Mouse (Mus musculus) retina, postnatal 1 day (tissue): ENCODE measurements at regions not wholly inside any gene's neighbourhood (a gene's known extent, or its start where the extent isn't known, plus 50 kb on each side); places are given as distances from the start of the nearest gene placed in this dataset.

Source experiments
- DNase-seq: peaks from one replicate; pipeline ENCODE4 v3.0.0-alpha.2; 2012

DNA sequence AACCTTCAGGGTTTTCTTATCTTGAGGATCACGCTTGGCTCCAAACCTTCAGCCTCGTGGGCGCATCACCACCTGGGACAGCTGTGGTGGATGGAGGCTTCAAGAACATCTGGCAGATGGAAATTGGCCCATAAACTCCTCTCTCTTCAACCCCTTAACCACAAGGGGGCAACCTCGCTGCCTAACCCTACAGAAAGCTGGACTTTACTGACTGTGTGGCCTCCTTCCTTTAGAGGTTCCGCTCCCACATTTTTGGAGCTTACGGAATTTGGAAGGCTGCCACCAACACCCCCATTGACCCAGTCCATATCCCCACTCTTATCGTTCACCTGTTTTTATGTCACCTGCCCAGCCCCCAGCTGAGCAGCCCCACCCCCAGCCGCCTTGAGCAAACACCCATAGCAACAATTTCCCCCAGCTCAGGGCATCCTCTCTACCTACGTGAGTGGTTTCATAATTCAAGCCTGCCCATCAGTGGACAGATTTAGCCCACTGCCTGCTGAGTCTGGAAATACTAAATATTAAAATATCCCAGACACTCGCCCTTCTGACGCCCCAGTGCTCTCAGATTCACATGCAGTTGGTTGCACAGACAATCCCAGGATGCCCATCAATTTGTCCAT is 167.0 kb upstream of the Slc22a22 start:
- DNase-seq, result peak; percentile 70

DNA sequence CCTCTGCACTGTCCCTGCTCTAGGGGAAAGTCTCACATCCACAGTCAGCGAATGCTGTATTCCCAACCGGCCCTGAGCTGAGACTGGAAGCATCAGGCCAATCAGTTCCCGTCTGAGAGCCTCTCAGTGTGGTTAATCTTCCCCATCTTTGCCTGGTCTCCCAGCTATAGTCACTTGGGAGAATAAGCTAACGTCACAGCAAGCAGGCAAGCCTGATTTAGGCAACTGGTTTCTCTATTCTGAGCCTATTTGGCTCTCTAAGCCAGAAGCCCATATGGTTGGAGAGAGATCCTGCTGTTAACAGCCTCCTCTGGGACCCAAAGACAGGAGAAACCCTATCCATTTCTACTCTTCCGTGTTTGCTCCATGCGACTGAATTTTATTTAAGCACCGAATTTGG is 161.7 kb upstream of the Slc22a22 start:
- DNase-seq, result no peak

DNA sequence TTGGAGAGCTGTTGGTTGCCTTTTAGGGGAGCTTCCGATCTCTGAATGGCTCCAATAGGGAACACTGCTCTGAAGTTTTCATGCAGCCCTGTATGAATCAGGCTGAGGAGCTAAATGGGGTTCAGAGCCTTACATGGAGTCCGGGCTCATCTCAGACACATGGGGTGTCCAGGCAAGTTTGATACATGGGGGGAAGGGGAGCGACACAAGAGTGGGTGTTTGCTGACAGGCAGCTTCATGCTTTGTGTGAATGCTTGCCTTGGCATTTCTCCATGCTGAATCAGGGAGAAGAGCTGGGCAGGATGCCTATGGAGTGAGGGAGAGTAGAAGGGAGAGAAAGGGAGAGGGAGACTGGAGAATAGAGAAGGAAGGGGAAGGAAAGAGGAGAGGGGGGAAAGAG is 155.6 kb upstream of the Slc22a22 start:
- DNase-seq, result no peak

DNA sequence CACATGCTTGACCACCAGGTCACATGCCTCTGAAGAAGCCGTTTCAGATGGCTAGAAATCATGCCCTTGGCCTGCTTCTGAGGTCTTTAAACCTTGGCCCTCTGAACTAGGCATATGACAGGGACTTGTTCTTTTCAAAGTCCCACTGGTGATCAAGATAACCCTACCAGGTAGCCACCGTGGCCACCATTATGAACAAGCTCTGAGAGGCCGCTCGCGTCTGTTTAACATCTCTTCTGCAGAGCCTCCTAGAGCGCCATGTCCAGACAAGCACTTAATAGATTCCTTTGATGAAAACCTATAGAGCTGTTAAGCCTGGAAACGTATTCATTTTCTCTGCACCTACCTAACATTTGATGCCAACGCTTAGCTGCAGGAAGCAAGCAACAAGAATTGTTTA is 155.1 kb upstream of the Slc22a22 start:
- DNase-seq, result no peak

DNA sequence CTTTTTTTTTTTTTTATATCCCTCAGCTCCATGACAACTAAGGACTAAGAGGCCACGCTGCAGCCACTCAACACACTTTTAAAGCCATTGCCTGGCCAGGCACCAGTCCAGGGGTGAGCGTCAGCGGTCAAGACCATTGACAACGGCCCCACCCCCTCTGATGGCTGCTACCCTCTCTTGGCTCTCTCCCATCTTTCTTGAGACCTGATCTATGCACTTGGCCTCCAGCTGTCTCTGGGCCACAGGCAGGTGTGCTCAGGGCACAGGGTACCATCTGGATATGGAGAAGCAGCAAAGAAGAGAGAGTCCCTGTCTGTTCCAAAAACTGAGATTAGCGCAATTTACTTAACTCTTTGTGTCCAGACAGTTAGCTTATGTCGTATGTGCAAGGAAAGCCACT is 141.0 kb upstream of the Slc22a22 start:
- DNase-seq, result no peak

DNA sequence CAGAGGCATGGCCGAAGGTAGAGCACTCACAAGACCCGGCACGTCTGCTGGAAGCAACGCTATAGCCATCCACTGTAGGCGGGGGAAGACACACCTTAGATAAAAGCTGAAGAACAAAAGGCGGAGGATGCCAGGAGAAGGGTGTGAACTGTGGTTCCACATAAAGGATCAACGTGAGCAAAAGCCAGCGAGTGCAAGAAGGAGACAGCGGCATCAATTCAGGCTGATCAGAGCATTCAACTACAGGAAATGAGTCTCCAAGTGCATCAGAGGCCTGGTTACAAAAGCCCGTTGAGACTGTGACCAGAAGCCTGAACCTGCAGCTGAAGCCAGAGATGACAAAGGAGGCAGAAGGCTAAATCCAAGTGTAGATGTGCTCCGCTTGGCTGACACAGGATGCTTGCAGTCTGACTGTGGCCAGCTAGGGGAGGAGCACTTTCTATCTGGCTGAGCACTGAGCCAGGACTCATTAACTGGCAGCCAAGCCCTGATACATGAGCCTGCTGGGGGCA is 139.5 kb upstream of the Slc22a22 start:
- DNase-seq, result peak; percentile 4

DNA sequence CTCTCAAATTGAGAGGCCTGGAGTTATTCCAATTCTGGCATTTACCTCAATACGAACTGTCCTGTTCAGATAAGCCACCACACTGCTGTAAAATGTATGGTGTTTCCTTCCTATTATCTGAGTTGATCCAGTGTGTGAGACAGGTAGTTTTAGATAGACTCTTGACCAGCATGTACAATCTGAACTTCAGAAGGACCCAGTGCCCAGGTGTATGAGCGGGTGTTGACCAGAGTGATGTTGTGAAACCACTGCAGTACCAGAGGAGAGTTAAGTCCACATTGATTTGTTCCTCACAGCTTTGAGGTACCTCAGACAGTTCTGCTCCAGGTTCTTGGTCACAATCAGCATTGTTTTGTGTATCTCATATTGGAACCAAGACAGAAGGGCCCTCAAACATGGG is 132.6 kb upstream of the Slc22a22 start:
- DNase-seq, result no peak

DNA sequence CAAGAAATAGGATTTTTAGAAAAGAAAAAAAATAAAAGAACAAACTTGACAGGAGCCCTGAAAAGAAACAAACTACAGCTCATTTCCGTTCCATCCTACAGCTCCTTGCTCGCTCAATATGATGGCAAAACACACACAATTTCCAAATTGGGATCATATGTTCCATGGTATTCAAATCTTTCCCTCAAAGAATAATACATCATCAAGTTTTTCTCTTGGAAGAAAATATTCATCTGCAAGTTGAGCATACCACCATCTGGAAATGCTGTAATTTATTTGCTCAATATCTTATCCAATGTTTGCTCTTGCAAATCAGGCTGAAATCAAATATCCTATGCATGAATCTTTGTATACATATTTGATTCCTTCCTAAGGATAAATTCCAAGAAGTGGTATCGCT is 131.1 kb upstream of the Slc22a22 start:
- no peak for DNase-seq

DNA sequence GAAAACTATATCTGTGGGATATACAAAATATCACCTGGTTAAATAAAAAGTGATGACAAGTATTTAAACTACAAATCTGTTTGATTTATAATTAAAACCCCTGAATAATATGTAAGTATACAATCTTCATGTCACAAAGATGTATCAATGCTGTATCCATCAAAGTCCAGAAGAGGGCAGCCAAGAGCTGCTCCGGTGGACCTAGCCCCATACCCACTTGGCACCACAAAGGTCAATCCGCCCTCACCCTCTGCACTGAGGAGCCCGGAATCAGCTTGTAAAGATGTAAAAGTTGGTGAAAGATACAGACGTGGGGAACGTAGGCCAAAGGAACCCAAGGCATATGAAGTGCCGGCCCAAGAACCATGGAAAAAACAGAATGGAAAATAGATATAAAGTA is 123.1 kb upstream of the Slc22a22 start:
- peak; percentile 76 for DNase-seq

DNA sequence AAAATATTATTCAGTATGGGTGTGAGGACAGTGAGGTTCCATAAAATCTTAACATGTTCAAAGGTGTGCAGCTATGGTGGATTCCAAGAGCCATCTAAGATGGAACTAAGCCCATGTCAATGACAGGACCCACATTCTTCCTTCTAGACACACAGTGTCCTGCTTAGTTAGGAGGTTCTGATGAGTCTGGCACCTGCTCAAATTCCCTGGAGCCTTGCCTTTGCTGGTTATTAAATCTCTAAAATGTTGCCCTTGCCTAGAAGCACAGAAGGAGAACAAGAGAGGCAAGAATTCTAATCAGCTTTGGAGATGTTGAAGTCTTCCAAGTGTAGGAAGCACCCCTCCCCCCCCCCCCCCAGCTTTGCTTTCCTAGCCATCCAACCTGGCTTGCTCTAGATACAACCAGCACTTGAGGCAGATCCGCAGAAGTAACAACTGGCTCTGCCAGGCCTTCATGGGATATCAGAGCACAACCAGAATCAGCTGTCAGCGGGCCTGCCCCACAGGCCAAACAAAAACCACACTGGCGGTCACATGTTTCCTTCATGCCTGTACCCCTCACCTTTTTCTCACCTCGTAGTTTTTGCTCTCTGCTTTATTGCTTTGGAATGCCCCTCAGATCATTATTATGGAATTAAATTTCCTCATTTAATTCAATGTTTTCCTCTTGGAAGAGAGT is 116.0 kb upstream of the Slc22a22 start:
- DNase-seq, result no peak

DNA sequence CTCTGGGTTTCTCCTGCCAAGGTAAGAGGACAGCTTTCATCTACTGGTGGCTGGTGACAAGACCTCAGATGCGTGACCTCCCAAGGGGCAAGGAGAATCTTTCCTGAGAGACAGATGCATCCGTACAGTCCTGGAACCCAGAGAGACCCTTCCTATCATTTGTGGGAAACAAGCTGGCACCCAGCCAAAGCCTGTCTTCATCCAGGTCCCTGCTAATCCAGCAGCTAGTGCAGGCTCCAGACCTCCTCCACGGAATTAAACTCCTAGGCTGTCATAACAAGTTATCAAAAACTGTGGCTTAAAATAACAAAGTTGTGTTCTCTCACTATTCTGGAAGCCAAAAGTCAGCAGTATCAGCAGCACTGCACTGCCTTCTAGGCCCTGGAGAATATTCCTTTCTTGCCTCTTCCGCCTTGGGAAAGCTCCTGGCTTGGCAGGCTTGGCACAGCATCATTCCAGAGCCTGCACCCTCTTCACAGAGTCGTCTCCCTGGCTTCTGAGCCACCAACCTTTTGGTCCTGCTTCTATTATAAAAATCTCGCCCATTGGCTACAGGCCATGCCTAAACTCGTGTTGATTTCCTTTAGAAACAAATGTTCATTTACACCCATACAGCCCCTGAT is 113.3 kb upstream of the Slc22a22 start:
- peak; percentile 70 for DNase-seq

DNA sequence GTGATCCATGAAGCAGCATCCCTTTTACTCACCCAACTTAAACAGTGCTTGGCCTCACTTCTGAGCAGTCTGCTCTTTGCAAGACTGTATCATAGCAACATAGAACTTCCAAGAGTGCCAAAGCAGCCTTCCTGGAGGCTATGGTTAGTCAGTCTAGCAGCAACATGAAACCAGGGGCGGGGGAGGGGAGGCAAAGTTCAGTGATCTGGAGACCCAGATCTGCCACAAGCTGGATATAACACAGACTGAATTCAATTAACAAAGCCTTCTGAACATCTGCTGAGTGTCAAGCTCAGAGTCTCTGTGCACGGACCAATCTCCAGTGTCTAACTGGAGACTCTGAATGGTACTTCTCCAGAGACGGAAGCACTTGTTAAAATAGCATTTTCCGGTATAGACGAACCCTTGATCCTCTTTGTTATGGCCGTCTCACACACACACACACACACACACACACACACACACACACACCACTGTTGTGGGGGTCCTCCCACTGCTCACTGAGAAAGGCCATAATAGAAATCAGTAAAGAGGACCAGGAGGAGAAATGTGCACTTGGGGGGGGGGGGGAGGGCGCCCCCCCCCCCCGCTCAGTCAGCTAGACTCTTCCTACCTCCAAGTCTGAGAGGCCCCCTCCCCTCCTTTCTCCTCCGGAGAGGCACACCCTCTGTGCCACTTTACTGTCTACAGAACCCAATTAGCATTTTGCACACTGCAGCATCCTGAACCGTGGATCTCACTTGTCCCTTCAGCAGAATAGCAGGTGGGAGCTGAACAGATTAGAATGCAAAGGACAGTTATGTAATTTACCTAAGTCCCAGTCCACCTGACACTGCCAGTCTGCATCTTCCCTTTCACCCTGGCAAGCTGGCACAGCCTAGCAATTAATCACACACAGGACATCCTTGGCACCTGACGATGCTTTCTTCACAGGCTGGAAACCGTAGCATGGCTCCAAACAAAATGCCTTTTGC is 112.3 kb upstream of the Slc22a22 start:
- DNase-seq, result peak; percentile 83

DNA sequence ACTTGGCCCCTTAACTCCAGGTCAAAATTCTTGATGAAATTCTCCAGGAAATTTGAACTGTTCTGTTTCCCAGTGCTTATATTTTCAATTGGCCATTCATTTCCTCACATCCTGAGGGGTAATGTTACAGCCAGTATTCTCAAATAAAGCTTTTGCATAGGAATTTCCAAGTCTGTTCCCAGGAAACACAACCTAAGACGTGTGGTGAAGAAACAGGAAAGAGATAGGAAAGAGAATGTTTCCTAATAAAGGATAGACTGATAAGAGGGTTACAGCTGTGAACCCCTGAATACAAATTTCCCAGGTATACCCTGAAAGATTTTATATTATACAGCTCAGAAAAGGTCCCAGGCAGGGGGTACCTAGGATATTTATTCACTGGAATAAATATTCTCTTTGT is 108.0 kb upstream of the Slc22a22 start:
- DNase-seq, result no peak

DNA sequence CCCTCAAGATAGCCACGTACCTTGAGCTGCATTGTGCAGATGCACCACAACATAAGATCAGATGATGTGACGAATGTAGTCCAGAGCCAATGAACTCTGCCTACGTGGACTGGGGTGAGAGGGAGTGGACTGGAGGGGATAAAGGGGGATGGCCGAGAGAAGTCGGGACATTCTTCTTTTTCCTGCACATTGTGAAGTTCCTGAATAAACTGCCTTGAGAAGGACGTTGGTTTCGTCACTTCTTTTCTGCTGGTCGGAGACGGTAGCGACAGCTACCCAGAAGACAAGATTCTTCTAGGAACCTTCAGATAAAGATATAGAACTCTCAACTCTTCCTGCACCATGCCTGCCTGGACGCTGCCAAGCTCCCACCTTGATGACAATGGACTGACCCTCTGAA is 107.1 kb upstream of the Slc22a22 start:
- no peak for DNase-seq

DNA sequence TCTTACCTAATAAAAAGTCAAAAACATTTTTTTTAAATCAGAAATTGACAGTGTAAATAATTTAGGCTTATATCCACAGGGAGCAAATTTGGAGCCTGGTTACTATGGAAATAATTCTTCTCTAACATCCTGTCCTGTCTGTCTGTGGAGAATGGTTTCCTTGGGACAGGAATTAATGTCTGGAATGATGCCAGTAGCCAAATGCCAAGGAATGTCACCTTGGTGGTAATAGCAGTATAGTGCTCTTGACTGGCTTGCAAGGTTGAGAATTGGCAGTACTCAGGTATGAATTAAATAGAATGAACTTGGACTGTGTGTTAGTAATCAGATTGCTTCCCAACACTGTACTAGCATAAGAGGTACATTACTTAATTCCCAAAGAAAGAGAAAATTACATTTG is 103.8 kb upstream of the Slc22a22 start:
- DNase-seq, result no peak

DNA sequence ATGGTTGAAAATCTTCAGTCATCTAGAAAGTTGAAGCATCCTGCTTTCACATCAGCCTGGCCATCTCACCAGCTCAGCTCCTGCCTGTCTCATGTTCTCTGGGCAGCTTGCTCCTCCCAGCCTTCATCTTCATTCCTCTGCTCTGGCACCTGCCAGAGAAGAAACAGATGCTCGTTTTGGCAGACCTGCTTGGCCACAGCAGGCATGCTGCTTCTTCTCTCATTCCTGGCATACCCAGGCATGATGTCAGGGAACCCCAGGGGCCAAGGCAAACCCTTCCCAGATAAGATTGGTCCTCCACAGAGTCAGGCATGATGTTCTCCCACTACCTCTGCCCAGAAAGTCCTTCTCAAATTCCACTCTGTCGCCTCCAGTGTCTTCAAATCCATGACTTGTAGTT is 101.4 kb upstream of the Slc22a22 start:
- no peak for DNase-seq

DNA sequence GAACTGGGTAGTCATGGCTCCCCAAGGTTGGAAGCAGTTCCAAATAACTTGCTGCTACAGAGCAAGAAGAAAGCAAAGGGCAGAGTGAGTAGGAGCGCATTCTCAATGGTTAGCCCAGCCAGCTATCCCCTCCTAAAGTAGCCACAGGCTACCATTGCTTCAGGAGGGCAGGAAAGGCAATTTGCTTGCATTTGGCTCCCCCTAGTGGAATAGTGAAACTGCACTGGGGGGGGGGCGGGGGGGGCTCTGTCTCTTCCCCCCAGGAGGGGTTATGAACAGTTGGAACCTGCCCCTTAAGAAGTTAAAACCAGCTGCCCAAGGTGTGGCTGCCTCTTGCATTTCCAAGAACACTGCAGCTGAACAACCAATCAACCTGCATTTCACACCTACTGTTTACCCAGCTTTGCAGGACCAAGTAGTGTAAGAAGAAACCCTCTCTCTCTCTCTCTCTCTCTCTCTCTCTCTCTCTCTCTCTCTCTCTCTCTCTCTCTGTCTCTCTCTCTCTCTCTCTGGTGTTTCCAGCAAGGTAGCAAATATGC is 96.7 kb upstream of the Slc22a22 start:
- DNase-seq, result no peak

DNA sequence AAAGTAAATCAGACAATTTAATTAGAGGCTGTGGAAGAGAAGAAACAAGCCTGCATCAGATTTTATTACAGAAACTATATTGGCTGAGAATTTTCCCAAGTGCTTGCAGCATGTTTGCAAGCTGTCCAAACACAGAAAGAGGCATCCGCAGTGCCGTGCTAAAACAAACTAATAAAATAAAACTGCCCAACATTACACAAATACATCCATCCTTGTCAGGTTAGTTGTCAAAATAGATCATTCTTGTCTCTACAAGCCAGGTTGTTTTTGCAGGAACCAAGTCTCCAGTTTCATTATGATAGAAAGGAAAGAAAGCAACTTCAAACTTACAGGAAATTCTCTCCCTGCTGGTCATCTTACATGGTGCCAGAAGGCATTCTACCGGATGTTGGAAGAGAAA is 95.0 kb upstream of the Slc22a22 start:
- no peak for DNase-seq

DNA sequence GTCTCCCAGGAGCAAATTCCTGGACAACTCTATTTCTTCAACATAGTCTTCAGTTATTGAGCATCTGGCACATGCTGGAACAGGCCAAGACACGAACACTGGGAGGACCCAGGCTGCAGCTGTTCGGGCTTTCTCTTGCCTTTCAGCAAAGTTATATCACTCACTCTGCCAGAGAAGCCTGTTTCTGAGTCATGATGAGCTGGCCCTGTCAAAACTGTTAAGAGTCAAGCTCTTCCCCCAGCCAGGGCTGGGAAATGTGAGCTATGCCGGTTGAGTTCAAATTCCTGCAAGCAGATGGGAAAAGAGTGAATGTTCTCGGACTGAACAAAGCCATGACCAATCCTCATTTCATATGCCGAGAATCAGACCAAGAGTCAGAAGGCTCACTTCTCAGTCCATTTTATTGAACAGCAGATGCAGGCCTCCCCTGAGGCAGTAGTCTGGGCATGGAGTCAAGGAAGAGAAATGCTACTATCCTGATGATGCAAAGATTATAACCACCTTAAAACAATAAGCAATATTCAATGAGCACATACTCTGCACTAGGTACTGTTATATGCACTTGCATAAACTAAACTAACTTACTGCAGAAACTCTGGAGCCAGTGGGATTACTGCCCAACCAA is 90.7 kb upstream of the Slc22a22 start:
- DNase-seq, result peak; percentile 20

DNA sequence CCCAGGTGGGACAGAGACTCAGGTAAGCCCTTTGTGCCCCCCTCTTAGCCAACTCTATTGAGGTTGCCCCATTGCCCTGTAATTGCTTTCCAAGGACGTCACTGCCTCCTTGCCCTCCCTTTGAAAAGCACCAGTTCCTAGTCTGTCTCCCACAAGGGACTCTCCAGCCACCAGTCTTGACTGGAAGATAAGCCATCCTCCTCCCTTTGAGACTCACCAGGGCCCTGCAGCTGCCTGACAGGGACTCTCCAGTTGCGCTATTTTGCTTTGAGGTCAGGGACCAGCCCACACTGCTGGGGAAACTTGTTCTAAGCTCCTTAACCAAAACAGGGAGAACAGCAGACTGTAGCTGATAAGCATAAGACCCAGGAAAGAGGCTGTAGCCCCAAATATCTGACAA is 69.7 kb upstream of the Slc22a22 start:
- no peak for DNase-seq

DNA sequence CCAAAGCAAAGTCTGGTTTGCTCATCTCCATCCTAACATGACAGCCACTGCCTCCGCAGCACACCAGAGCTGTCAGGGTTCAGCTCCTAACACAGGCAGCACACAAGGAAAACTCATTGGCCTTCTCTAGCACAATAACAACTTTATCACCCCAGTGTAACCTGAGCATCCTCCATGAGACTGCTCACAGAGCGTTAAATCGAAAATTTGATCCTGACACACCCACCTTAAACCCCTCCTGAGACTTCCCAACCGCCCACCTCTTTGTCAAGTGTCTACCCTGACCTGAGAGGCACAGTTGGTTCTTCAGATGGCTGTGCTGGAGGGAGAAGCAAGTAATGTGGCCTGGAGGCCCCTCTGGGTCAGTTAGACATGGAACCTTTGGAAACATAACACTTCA is 67.7 kb upstream of the Slc22a22 start:
- no peak for DNase-seq

DNA sequence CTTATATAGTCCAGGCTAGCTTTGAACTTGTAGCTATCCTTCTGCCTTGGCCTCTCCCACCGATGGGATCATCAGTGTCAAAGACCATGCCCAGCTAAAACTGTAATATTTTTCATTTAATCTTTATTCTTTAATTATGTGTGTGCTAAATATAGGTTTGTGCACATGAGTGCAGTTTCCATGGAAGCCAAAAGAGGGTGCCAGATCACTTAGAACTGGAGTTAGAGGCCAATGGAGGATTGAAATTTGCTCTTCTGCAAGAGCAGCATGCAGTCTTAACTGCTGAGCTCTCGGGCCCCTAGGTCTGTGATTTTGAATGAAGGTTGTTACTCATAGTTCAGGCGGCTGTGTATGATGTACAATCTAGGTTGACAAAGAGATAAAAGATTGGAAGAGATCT is 66.6 kb upstream of the Slc22a22 start:
- peak; percentile 22 for DNase-seq
